Mouse (Mus musculus): Measurements from ENCODE around the gene Tmem52.

Tmem52 gene

GRCm38 (mm10) chr4:155510981-155511380 lies 42.1 kb downstream of the Tmem52 start:
- no peak for DNase-seq

GRCm38 (mm10) chr4:155514810-155515209 lies 45.9 kb downstream of the Tmem52 start:
- DNase-seq, result no peak

- DNase-seq, result no peak
Observed at GRCm38 (mm10) chr4:155517948-155518517, 49.1 kb downstream of the Tmem52 start.
